Comparison of ENCODE assay signal across 18 mouse cellular contexts in genomic region chr11:67865521-67866197, GRCm38 (mm10). TPM values are rescaled to one million over a fixed set of nuclear protein-coding genes. Genes with fewer than 3 reads are reported as not detected.
DNase-seq lines count a peak whose midpoint lies in the region; ATAC-seq and TF ChIP-seq lines count a peak whose summit lies in the region.
"Had no signal": no experiment of that assay in that cellular context is flagged by ENCODE, and none has a peak within 500 bp of the region (broad histone marks: within the 10 kb centered on the region; RNA-seq: fewer than 3 reads in every experiment).

No protein-coding gene starts in this region.

- ATAC-seq in kidney, embryonic 14.5 days (ENCODE audit: low FRiP score, low TSS enrichment): no peak
- peak; percentile 89 for ATAC-seq in intestine, postnatal 0 days
- peak; percentile 94 for ATAC-seq in stomach, postnatal 0 days (ENCODE audit: low FRiP score, low TSS enrichment)
- ATAC-seq: forebrain, embryonic 14.5 days; hindbrain, postnatal 0 days had no signal

- peak; percentile 3 for DNase-seq in kidney, adult 11 months
- DNase-seq in lung, postnatal 36 days: peak; percentile 54
- no peak for DNase-seq in lung, postnatal 25 days (ENCODE audit: low spot score)
- peak; percentile 82 for DNase-seq in stomach, postnatal 0 days (ENCODE audit: low spot score)
- no peak for DNase-seq in B cell, adult 2 months
- no peak for DNase-seq in testis, postnatal 14 days (ENCODE audit: low spot score)
- DNase-seq: adrenal gland, adult 8-10 months; adrenal gland, postnatal 36 days; cerebellum, adult 2 months; gastrocnemius, postnatal 10 days had no signal

- H3K9ac ChIP-seq in kidney, embryonic 14.5 days (ENCODE audit: low read depth, low read length): no peak overlapping the region
- no peak overlapping the region for H3K9ac ChIP-seq in intestine, postnatal 0 days (ENCODE audit: low read depth, low read length)
- H3K9ac ChIP-seq in stomach, postnatal 0 days (ENCODE audit: low read length): no peak overlapping the region
- H3K9ac ChIP-seq: heart, embryonic 13.5 days; hindbrain, embryonic 13.5 days had no signal

- H3K27me3 ChIP-seq in kidney, embryonic 14.5 days (ENCODE audit: control insufficient read depth, insufficient read depth, low read length): no peaks in the 10 kb centered on the region
- H3K27me3 ChIP-seq in intestine, postnatal 0 days (replicated peaks; ENCODE audit: control insufficient read depth, insufficient read depth, low read length): no peaks in the 10 kb centered on the region
- H3K27me3 ChIP-seq in stomach, postnatal 0 days (ENCODE audit: control insufficient read depth, insufficient read depth, low read length): no peaks in the 10 kb centered on the region
- H3K27me3 ChIP-seq: heart, embryonic 13.5 days; hindbrain, embryonic 13.5 days had no signal

- no peak for TF ChIP-seq CTCF in intestine, postnatal 0 days (IDR thresholded peaks at IDR 0.05; ENCODE audit: low read depth)
- TF ChIP-seq CTCF in stomach, postnatal 0 days (IDR thresholded peaks at IDR 0.05; ENCODE audit: low read depth): no peak

- no peaks in the 10 kb centered on the region for H3K36me3 ChIP-seq in kidney, embryonic 14.5 days (ENCODE audit: control insufficient read depth, insufficient read depth, low read length)
- no peaks in the 10 kb centered on the region for H3K36me3 ChIP-seq in intestine, postnatal 0 days (ENCODE audit: control insufficient read depth, insufficient read depth)
- no peaks in the 10 kb centered on the region for H3K36me3 ChIP-seq in stomach, postnatal 0 days (ENCODE audit: control insufficient read depth, insufficient read depth, low read length)
- H3K36me3 ChIP-seq: embryonic facial prominence, embryonic 10.5 days; forebrain, embryonic 10.5 days; heart, embryonic 13.5 days; hindbrain, embryonic 13.5 days had no signal

- WGBS in kidney, embryonic 14.5 days: 86% methylated on average over 9 of the region's 9 CpGs
- 62% methylated on average over 9 of the region's 9 CpGs for WGBS in intestine, postnatal 0 days
- WGBS in stomach, postnatal 0 days: 65% methylated on average over 9 of the region's 9 CpGs

- H3K9me3 ChIP-seq in kidney, embryonic 14.5 days (ENCODE audit: control insufficient read depth, low read length): no peaks in the 10 kb centered on the region
- H3K9me3 ChIP-seq in intestine, postnatal 0 days (ENCODE audit: control insufficient read depth): no peaks in the 10 kb centered on the region
- H3K9me3 ChIP-seq in stomach, postnatal 0 days (ENCODE audit: control insufficient read depth, low read length): no peaks in the 10 kb centered on the region
- H3K9me3 ChIP-seq: embryonic facial prominence, embryonic 10.5 days; forebrain, embryonic 10.5 days; heart, embryonic 13.5 days; hindbrain, embryonic 13.5 days had no signal

- H3K27ac ChIP-seq in kidney, embryonic 14.5 days (ENCODE audit: low read depth, low read length): no peak overlapping the region
- H3K27ac ChIP-seq in intestine, postnatal 0 days (ENCODE audit: low read depth, low read length): peak overlapping the region; percentile 54; the same call in 1 of the 2 replicates
- H3K27ac ChIP-seq in stomach, postnatal 0 days (replicated peaks): no peak overlapping the region
- H3K27ac ChIP-seq: embryonic facial prominence, embryonic 10.5 days; forebrain, embryonic 10.5 days; heart, embryonic 13.5 days; hindbrain, embryonic 13.5 days; hindbrain, postnatal 0 days had no signal

- H3K4me3 ChIP-seq in kidney, embryonic 14.5 days (ENCODE audit: low read length): no peak overlapping the region
- H3K4me3 ChIP-seq in intestine, postnatal 0 days (ENCODE audit: low read depth, low read length): no peak overlapping the region
- no peak overlapping the region for H3K4me3 ChIP-seq in stomach, postnatal 0 days (ENCODE audit: low read depth, low read length)
- H3K4me3 ChIP-seq: embryonic facial prominence, embryonic 10.5 days; forebrain, embryonic 10.5 days; heart, embryonic 13.5 days; hindbrain, embryonic 13.5 days had no signal

- no peak overlapping the region for H3K4me2 ChIP-seq in kidney, embryonic 14.5 days (replicated peaks; ENCODE audit: low read depth, low read length)
- H3K4me2 ChIP-seq in intestine, postnatal 0 days (replicated peaks; ENCODE audit: low read depth): peak overlapping the region; percentile 18; the same call in 1 of the 2 replicates
- H3K4me2 ChIP-seq in stomach, postnatal 0 days (replicated peaks; ENCODE audit: low read depth): no peak overlapping the region
- H3K4me2 ChIP-seq: heart, embryonic 13.5 days; hindbrain, embryonic 13.5 days had no signal

- no peak for TF ChIP-seq EP300 in stomach, postnatal 0 days (optimal IDR thresholded peaks at IDR 0.05)

- peaks cover 7% of the 10 kb centered on the region; the same call in 1 of the 2 replicates for H3K4me1 ChIP-seq in kidney, embryonic 14.5 days (ENCODE audit: control insufficient read depth, insufficient read depth, low read length)
- peaks cover 11% of the 10 kb centered on the region; the same call in 1 of the 2 replicates for H3K4me1 ChIP-seq in intestine, postnatal 0 days (replicated peaks; ENCODE audit: control insufficient read depth, insufficient read depth, low read length)
- H3K4me1 ChIP-seq in stomach, postnatal 0 days (replicated peaks; ENCODE audit: control insufficient read depth, insufficient read depth): peaks cover 6% of the 10 kb centered on the region; the same call in 1 of the 2 replicates

RNA-seq across cellular contexts. Expression of gene Usp43, which starts 56.3 kb away (rescaled TPM):
- polyA plus RNA-seq in kidney, embryonic 14.5 days (2014; fragmentation: Nextera tagmentation; extraction: Ambion mirVana): 1.3 and 3.3 TPM in 2 replicates
- 4.0 TPM in 2 replicates for polyA plus RNA-seq in intestine, postnatal 0 days (2015; fragmentation: Nextera tagmentation; extraction: Ambion mirVana)
- polyA plus RNA-seq in stomach, postnatal 0 days (2015; fragmentation: Nextera tagmentation; extraction: Ambion mirVana): 2.0 and 2.9 TPM in 2 replicates

Comparison
In these comparisons a context has a peak if more than half of its experiments do, and no peak if none do; other contexts are left out.
1. DNase-seq: peak in kidney, adult 11 months (single experiment), lung, postnatal 36 days (single experiment) and stomach, postnatal 0 days (single experiment); none in lung, postnatal 25 days (single experiment), B cell, adult 2 months (0 of 2) and testis, postnatal 14 days (single experiment).